Mouse (Mus musculus) G1E (cell line): ENCODE measurements at regions not wholly inside any gene's neighbourhood (a gene's known extent, or its start where the extent isn't known, plus 50 kb on each side); places are given as distances from the start of the nearest gene placed in this dataset.
"Not testable (repeated sequence)": the region's sequence is repeated elsewhere in the genome, so short reads cannot be mapped to it uniquely, and the experiment has no call there.

ENCODE experiments used
- CTCF ChIP-seq: IDR thresholded peaks from 2 replicates; pipeline ENCODE4 v1.5.1; 2012; ENCODE audit warnings: low read depth, low read length, inconsistent platforms, mixed read lengths
- GATA1 ChIP-seq: IDR thresholded peaks from 2 replicates; pipeline ENCODE4 v1.6.1; 2012; ENCODE audit warnings: borderline replicate concordance, low read length, inconsistent platforms, mixed read lengths
- TAL1 ChIP-seq: conservative IDR thresholded peaks from 2 replicates; pipeline ENCODE4 v1.6.1; 2012; ENCODE audit warnings: low read depth, low read length, inconsistent platforms, mixed read lengths

- TF ChIP-seq CTCF, TAL1, GATA1: not testable (repeated sequence)
Observed at GRCm38 (mm10) chr4:146263790-146264189, 107.2 kb downstream of the Zfp600 start.
